Mouse (Mus musculus) adrenal gland (tissue): ENCODE results near the gene Psmd3.

Experiments used
- intact Hi-C: fragments of 180-260 bp; cut with DNase I; formaldehyde crosslinking; loops from one replicate; pipeline ENCODE4 v1.15.1; 2025

Gene Psmd3

GRCm38 (mm10) chr11:98742397-98743291, 60.3 kb downstream of the Psmd3 start:
- intact Hi-C loops, result loop anchor here (2.0 kb wide), 1 partner anchor 44 kb away; no protein-coding TSS in a partner anchor

DNA sequence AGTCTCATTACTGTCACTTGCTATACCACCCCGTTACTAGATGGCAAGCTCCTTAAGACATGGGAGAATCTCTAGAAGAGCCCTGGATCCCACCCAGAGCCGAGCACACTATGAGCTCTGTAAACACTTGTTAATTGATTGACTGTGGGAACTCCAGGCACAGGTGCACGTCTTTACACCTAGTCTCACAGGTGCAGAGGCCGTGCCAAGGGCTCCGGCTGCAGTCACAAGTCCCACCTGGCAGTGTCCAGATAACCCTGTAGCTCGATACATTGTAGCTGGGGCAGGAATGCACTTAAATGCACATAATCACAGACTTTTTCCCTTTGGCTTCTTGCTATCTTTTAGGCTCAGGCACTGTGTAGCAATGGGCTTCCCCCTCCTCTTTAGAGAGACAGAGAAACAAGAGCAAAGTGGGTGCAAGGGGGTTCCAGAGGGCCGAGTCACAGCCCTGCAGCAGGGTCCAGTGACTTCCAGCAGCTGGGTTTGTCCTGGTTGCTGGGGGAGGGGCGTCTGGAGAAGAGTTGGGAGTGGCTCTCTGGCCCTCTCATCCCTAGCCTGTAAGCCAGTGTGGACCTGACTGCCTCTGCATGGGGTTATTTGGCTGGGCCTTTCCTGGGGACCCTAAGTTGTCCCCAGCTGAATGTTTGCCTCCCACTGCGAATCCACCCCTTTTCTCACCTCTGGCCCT, 61.4 kb downstream of the Psmd3 start:
- intact Hi-C loops, result loop anchor here (2.0 kb wide), 1 partner anchor 43 kb away; no protein-coding TSS in a partner anchor

GRCm38 (mm10) chr11:98744456-98745019, 62.2 kb downstream of the Psmd3 start:
- intact Hi-C loops, result no loop called here
